Mouse (Mus musculus) hindbrain, embryonic 10.5 days (tissue): ENCODE data around the gene Chpt1. TPM values are rescaled to one million over a fixed set of nuclear protein-coding genes. Genes with fewer than 3 reads are reported as not detected.
A peak's percentile ranks its signal among the peaks of the same experiment; 100 is the strongest.

Experiments
- DNase-seq: peaks from one replicate; pipeline ENCODE4 v3.0.0-alpha.2; 2017; ENCODE audit warnings: low spot score
- H3K27ac ChIP-seq: fragments of 300-500 bp; sonication (generic); 2 replicates; pipeline ENCODE4 v1.5.1; 2016; ENCODE audit warnings: mild to moderate bottlenecking, moderate library complexity
- H3K27me3 ChIP-seq: fragments of 300-500 bp; sonication (generic); 2 replicates; pipeline ENCODE4 v1.6.1; 2016; ENCODE audit warnings: mild to moderate bottlenecking; ENCODE audit not compliant: poor library complexity, insufficient read depth, severe bottlenecking
- H3K36me3 ChIP-seq: fragments of 300-500 bp; sonication (generic); 2 replicates; pipeline ENCODE4 v1.6.1; 2016; ENCODE audit warnings: mild to moderate bottlenecking, moderate library complexity
- H3K4me1 ChIP-seq: fragments of 300-500 bp; sonication (generic); replicated peaks from 2 replicates; pipeline ENCODE4 v1.6.1; 2016; ENCODE audit warnings: mild to moderate bottlenecking
- H3K4me3 ChIP-seq: fragments of 300-500 bp; sonication (generic); 2 replicates; pipeline ENCODE4 v1.5.1; 2016; ENCODE audit warnings: mild to moderate bottlenecking, moderate library complexity
- H3K9me3 ChIP-seq: fragments of 300-500 bp; sonication (generic); 2 replicates; pipeline ENCODE4 v1.6.1; 2016; ENCODE audit warnings: mild to moderate bottlenecking, moderate library complexity
- WGBS: fragments of 180-500 bp; shearing (Covaris S2); methylation state at CpG from one replicate; pipeline ENCODE4 v1.1.7; 2016; 5-methylcytosine and 5-hydroxymethylcytosine counted together
- polyA plus RNA-seq: library from polyadenylated mRNA; unstranded; fragments of >200 nt; fragmentation: Nextera tagmentation; extraction: Ambion mirVana; gene quantifications from 2 replicates; pipeline ENCODE4 v1.2.1, GENCODE M21; 2016

The Chpt1 gene
- polyA plus RNA-seq, 1 experiment from 2014 or later = 11.8 TPM

DNA sequence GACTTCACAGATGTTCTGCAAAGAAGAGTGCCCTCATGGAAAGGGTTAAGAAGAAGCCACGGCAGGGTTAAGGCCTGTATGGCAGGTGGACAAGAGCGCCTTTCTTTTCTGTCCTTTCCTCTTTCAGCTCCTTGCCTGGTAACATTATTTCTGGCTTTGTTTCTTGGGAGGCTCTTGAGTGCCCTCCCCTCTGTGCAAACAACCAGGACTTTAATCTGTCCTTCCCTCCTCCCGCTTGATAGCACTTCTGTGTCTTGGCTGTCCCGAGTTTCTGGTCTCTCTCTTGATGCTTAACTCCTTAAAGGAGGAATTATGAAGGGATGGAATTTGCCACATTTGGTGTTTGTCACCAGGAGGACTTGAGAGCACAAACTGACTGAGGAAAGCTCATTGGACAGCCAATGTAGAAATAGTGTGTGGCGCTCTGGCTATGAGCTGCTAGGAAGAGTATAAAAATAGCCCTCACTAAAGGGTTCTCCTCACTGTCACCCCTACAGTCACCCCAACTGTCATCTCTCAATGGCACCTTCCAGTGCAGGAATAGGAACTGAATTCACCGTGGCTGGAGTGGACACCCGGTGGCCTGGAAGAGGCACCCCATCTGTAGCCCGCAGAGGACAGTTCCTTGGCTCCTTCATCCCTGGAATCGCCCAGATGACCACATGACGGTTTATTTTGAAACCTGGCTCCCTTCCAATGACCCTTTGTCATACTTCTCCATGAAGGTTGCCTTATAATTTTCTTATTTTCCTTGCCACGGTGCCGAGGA, 6.8 kb upstream of the Chpt1 start:
- Histone ChIP-seq H3K9me3 (no peaks in the 10 kb centered on the region), H3K27ac (no peak overlapping the region), H3K4me3 (no peak overlapping the region), H3K36me3 (no peaks in the 10 kb centered on the region), H3K4me1 (0 out of 2 replicates have a peak, but pooled peaks cover 4% of the 10 kb centered on the region), H3K27me3 (no peaks in the 10 kb centered on the region)
- WGBS = 81% methylated on average over 12 of the region's 12 CpGs
- DNase-seq = no peak

DNA sequence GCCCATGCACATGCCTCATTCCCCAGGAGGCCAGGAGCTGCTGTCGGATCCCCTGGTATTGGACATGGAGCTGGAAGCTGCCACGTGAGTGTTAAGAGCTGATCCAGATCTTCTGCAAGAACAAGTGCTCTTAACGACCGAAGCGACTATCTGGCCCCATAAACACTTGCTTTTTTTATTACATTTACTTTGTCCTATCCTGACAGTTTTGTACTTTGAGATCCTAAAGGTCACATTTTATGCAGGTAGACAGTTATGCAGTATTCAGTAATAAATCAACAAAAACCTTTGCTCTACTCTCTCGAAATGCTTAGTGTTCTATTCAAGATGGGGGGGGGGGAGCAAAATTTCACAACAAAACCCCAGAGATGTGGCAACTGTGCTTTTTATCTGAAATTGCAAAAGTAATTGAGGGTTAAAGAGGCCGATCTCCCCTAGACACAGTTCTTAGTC, 3.8 kb upstream of the Chpt1 start:
- no peaks in the 10 kb centered on the region for H3K27me3 ChIP-seq
- 84% methylated on average over 7 of the region's 7 CpGs for WGBS

GRCm38 (mm10) chr10:88505256-88505655, 1.4 kb upstream of the Chpt1 start:
- Histone ChIP-seq H3K9me3 (no peaks in the 10 kb centered on the region), H3K27ac (no peak overlapping the region), H3K36me3 (no peaks in the 10 kb centered on the region), H3K27me3 (no peaks in the 10 kb centered on the region), H3K4me3 (no peak overlapping the region), H3K4me1 (peaks cover 26% of the 10 kb centered on the region)
- no peak for DNase-seq
- 77% methylated on average over 5 of the region's 5 CpGs for WGBS

More for the DNA sequence above, 3.8 kb upstream of the Chpt1 start:
- DNase-seq = no peak
- no peaks in the 10 kb centered on the region for H3K36me3 ChIP-seq
- no peaks in the 10 kb centered on the region for H3K9me3 ChIP-seq
- peaks cover 16% of the 10 kb centered on the region for H3K4me1 ChIP-seq
- no peak overlapping the region for H3K27ac ChIP-seq
- H3K4me3 ChIP-seq = no peak overlapping the region

GRCm38 (mm10) chr10:88504481-88504880, 608 bp upstream of the Chpt1 start:
- Histone ChIP-seq H3K27ac (no peak overlapping the region; the same call in 1 of the 2 replicates), H3K27me3 (no peaks in the 10 kb centered on the region), H3K4me3 (peak overlapping the region; percentile 81; the same call in 1 of the 2 replicates), H3K36me3 (no peaks in the 10 kb centered on the region), H3K4me1 (peaks cover 26% of the 10 kb centered on the region), H3K9me3 (no peaks in the 10 kb centered on the region)
- DNase-seq = no peak
- WGBS = 48% methylated on average over 3 of the region's 3 CpGs

DNA sequence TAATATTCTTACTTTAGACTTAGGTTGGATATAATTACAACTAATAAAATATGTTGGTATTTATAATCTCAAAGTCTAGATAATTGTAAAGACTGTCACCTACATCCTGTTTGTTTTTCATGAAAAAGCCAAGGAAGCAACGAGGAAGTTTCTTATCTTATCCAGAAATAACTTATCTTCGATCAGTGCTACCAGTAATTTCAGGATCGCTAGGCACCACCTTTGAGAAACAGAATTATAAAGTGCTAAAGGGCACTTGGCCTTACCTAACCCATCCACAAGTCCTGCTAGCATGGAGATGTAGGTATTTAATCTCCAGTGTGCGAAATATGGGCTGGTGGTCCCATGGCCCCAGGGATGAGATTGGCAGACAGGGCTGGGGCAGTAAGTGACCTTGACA, 954 bp downstream of the Chpt1 start:
- Histone ChIP-seq H3K27ac (peak overlapping the region; percentile 90), H3K4me1 (peaks cover 26% of the 10 kb centered on the region), H3K36me3 (no peaks in the 10 kb centered on the region), H3K4me3 (peak overlapping the region; percentile 81), H3K27me3 (no peaks in the 10 kb centered on the region), H3K9me3 (no peaks in the 10 kb centered on the region)
- 55% methylated on average over 4 of the region's 4 CpGs for WGBS
- no peak for DNase-seq

- 79% methylated on average over 13 of the region's 13 CpGs for WGBS
- 0 out of 2 replicates have a peak overlapping the region, but pooled peaks have one; percentile 2 for H3K4me3 ChIP-seq
- no peak for DNase-seq
These were observed 1.7 kb downstream of the Chpt1 start for GRCm38 (mm10) chr10:88501886-88502765.

GRCm38 (mm10) chr10:88501370-88501769, 2.5 kb downstream of the Chpt1 start:
- H3K27ac ChIP-seq = no peak overlapping the region
- H3K9me3 ChIP-seq = no peaks in the 10 kb centered on the region
- H3K36me3 ChIP-seq = no peaks in the 10 kb centered on the region
- 68% methylated on average over 10 of the region's 10 CpGs for WGBS
- peaks cover 33% of the 10 kb centered on the region for H3K4me1 ChIP-seq
- DNase-seq = no peak
- no peaks in the 10 kb centered on the region for H3K27me3 ChIP-seq
- no peak overlapping the region for H3K4me3 ChIP-seq

More at GRCm38 (mm10) chr10:88501886-88502765, 1.7 kb downstream of the Chpt1 start:
- Histone ChIP-seq H3K4me1 (peaks cover 28% of the 10 kb centered on the region), H3K36me3 (no peaks in the 10 kb centered on the region), H3K9me3 (no peaks in the 10 kb centered on the region), H3K27ac (no peak overlapping the region), H3K27me3 (no peaks in the 10 kb centered on the region)

- WGBS = 63% methylated on average over 5 of the region's 5 CpGs
- no peaks in the 10 kb centered on the region for H3K27me3 ChIP-seq
- no peak overlapping the region for H3K27ac ChIP-seq
- H3K4me1 ChIP-seq = peaks cover 42% of the 10 kb centered on the region
- H3K9me3 ChIP-seq = no peaks in the 10 kb centered on the region
- DNase-seq = no peak
- no peaks in the 10 kb centered on the region for H3K36me3 ChIP-seq
- H3K4me3 ChIP-seq = no peak overlapping the region
These were observed 3.9 kb downstream of the Chpt1 start for GRCm38 (mm10) chr10:88499993-88500392.

DNA sequence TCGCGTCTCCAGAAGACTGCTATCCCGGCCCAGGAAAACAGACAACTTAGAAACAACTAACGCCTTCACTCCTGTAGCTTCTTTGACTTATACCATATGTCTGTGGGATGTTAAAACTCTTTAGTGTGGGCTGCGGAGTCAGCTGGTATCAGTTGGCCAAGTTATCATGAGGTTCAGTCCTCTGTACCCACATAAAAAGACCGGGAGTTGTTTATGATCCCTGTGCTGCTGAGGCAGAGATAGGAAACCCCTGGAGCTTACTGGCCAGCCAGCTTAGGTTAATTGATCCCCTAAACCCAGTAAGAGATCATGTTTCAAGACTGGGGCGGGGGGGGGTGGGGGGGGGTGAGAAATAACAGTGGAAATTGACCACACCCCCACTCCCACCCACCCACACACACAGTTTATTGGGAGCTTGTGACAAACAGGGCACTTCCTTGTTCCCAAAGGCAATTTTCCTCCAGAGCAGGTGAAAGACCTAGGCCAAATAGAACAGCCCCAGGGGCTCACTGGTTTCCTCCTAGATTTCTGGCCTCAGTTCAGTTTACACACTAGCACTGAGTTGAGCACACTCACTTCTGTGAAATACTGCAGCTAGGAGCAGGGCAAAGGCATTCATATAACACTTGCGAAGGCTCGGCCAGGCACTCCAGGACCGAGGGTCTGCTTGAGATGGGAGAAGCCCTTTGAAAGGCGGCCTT, 6.9 kb downstream of the Chpt1 start:
- no peak overlapping the region for H3K27ac ChIP-seq
- H3K27me3 ChIP-seq = no peaks in the 10 kb centered on the region
- DNase-seq = no peak
- WGBS = 72% methylated on average over 11 of the region's 11 CpGs
- H3K9me3 ChIP-seq = no peaks in the 10 kb centered on the region
- peaks cover 20% of the 10 kb centered on the region for H3K4me1 ChIP-seq
- no peaks in the 10 kb centered on the region for H3K36me3 ChIP-seq
- H3K4me3 ChIP-seq = no peak overlapping the region

DNA sequence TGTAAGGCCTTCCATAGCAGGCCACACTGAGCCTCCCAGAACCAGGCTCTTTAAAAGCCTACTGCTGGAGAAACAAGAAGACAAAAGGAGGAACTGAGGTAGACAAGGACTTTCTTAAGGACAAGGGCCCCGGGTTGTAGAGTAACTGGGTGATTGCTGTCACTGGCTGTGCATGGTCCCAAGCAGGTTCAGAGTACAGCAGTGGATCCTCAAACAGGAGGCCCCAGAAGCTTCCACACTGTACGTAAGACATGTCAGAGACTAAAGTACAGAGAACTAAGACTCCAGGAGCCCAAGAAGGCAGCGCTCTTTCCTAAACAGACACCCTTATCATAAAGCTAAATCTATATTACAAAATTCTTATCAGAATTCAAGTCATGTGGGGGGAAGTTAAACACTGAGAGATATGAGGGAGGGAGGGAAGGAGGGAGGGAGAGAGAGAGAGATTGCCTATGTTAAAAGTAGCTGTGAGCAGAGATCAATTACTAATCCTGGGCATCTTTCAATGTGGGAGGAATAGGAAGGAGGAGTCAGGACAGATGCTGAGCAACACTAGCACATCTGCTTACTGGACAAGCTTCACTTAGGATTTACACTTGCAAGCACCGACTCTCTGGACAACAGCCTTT, 8.8 kb downstream of the Chpt1 start:
- Histone ChIP-seq H3K4me1 (peaks cover 17% of the 10 kb centered on the region), H3K4me3 (no peak overlapping the region), H3K36me3 (no peaks in the 10 kb centered on the region), H3K27me3 (no peaks in the 10 kb centered on the region), H3K9me3 (no peaks in the 10 kb centered on the region), H3K27ac (no peak overlapping the region)
- WGBS = 80% methylated on average over 4 of the region's 4 CpGs
- DNase-seq = no peak

- Histone ChIP-seq H3K4me3 (no peak overlapping the region), H3K9me3 (no peaks in the 10 kb centered on the region), H3K36me3 (no peaks in the 10 kb centered on the region), H3K27ac (no peak overlapping the region), H3K27me3 (no peaks in the 10 kb centered on the region), H3K4me1 (peaks cover 17% of the 10 kb centered on the region)
- 84% methylated on average over 8 of the region's 8 CpGs for WGBS
- DNase-seq = no peak
These were observed 11.2 kb downstream of the Chpt1 start for GRCm38 (mm10) chr10:88492658-88493057.

DNA sequence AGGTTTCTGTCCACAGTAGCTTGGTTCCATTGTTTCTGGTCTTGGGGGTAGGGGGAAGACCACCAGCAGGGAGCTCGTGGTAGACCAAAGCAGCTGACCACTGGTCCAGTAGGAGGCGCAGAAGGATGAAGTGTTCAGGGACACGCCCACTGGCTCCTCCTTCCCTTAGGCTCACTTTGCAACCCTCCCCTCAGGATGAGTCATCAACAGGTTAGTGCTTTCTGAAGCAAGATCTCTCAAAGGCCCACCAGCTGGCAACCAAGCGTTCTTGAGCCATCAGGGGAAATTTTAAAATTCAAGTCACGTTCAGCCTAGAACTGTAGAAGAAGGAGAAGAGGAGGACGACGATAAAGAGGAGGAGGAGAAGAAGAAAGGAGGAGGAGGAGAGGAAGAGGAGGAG, 12.2 kb downstream of the Chpt1 start:
- Histone ChIP-seq H3K4me1 (peaks cover 10% of the 10 kb centered on the region; the same call in 1 of the 2 replicates), H3K27me3 (no peaks in the 10 kb centered on the region), H3K4me3 (no peak overlapping the region), H3K36me3 (no peaks in the 10 kb centered on the region), H3K27ac (no peak overlapping the region), H3K9me3 (no peaks in the 10 kb centered on the region)
- DNase-seq = no peak
- 56% methylated on average over 7 of the region's 7 CpGs for WGBS
